Mouse (Mus musculus): Measurements from ENCODE around the gene Limch1.

- TF ChIP-seq EP300 (optimal IDR thresholded peaks at IDR 0.05), result no peak
- no peak for TF ChIP-seq CTCF (IDR thresholded peaks at IDR 0.05; ENCODE audit: low read depth)
These were observed 37.8 kb upstream of the Limch1 start for GRCm38 (mm10) chr5:66707859-66708258.

All from stomach, postnatal 0 days (tissue).